Mouse (Mus musculus): ENCODE measurements around the gene Spata1. TPM values are rescaled to one million over a fixed set of nuclear protein-coding genes. Genes with fewer than 3 reads are reported as not detected.

The Spata1 gene
- polyA plus RNA-seq, 1 experiment from 2014 or later, result 7.9 TPM

- no peak for ATAC-seq (ENCODE audit: insufficient number of reproducible peaks, insufficient read depth, low FRiP score, low TSS enrichment, low read depth)
- peak overlapping the region; percentile 89 for H3K4me2 ChIP-seq
- H3K36me3 ChIP-seq, result peaks cover 26% of the 10 kb centered on the region
- 10% methylated on average over 5 of the region's 5 CpGs for WGBS
- no peak overlapping the region; the same call in 1 of the 2 replicates for H3K27ac ChIP-seq
- peak overlapping the region; percentile 92 for H3K9ac ChIP-seq (replicated peaks)
- no peaks in the 10 kb centered on the region for H3K27me3 ChIP-seq
- H3K9me3 ChIP-seq, result no peaks in the 10 kb centered on the region
- H3K4me1 ChIP-seq (replicated peaks), result peaks cover 21% of the 10 kb centered on the region
- peak overlapping the region; percentile 83 for H3K4me3 ChIP-seq (replicated peaks)
Observed at GRCm38 (mm10) chr3:146500810-146501201, 1.3 kb upstream of the Spata1 start.

- Histone ChIP-seq H3K27me3 (no peaks in the 10 kb centered on the region), H3K9me3 (no peaks in the 10 kb centered on the region), H3K4me2 (peak overlapping the region; percentile 89), H3K9ac (replicated peaks) (peak overlapping the region; percentile 92), H3K27ac (peak overlapping the region; percentile 95), H3K4me1 (replicated peaks) (peaks cover 21% of the 10 kb centered on the region), H3K4me3 (replicated peaks) (peak overlapping the region; percentile 83), H3K36me3 (peaks cover 20% of the 10 kb centered on the region)
- peak; percentile 71 for ATAC-seq (ENCODE audit: insufficient number of reproducible peaks, insufficient read depth, low FRiP score, low TSS enrichment, low read depth)
- WGBS, result under 1% methylated on average over 57 of the region's 57 CpGs
Observed at GRCm38 (mm10) chr3:146500003-146500809, 653 bp upstream of the Spata1 start.

GRCm38 (mm10) chr3:146498989-146499388 lies 564 bp downstream of the Spata1 start:
- Histone ChIP-seq H3K4me1 (replicated peaks) (peaks cover 21% of the 10 kb centered on the region), H3K9me3 (no peaks in the 10 kb centered on the region), H3K4me2 (peak overlapping the region; percentile 89), H3K36me3 (peaks cover 14% of the 10 kb centered on the region), H3K9ac (replicated peaks) (peak overlapping the region; percentile 92), H3K27ac (peak overlapping the region; percentile 95), H3K27me3 (no peaks in the 10 kb centered on the region), H3K4me3 (replicated peaks) (peak overlapping the region; percentile 83)
- 4% methylated on average over 13 of the region's 13 CpGs for WGBS
- no peak for ATAC-seq (ENCODE audit: insufficient number of reproducible peaks, insufficient read depth, low FRiP score, low TSS enrichment, low read depth)

GRCm38 (mm10) chr3:146494941-146495340 lies 4.6 kb downstream of the Spata1 start:
- Histone ChIP-seq H3K4me2 (no peak overlapping the region), H3K4me3 (replicated peaks) (no peak overlapping the region), H3K36me3 (no peaks in the 10 kb centered on the region), H3K4me1 (replicated peaks) (no peaks in the 10 kb centered on the region), H3K9me3 (no peaks in the 10 kb centered on the region), H3K27ac (no peak overlapping the region), H3K9ac (replicated peaks) (no peak overlapping the region), H3K27me3 (no peaks in the 10 kb centered on the region)
- ATAC-seq (ENCODE audit: insufficient number of reproducible peaks, insufficient read depth, low FRiP score, low TSS enrichment, low read depth), result no peak
- WGBS, result 86% methylated on average over 8 of the region's 8 CpGs

GRCm38 (mm10) chr3:146486464-146486863 lies 13.1 kb downstream of the Spata1 start:
- Histone ChIP-seq H3K36me3 (no peaks in the 10 kb centered on the region), H3K9me3 (no peaks in the 10 kb centered on the region), H3K27me3 (no peaks in the 10 kb centered on the region), H3K9ac (replicated peaks) (no peak overlapping the region), H3K4me3 (replicated peaks) (no peak overlapping the region), H3K27ac (no peak overlapping the region), H3K4me1 (replicated peaks) (no peaks in the 10 kb centered on the region), H3K4me2 (no peak overlapping the region)
- ATAC-seq (ENCODE audit: insufficient number of reproducible peaks, insufficient read depth, low FRiP score, low TSS enrichment, low read depth), result no peak
- whole genome bisulfite sequencing, result 82% methylated on average over 4 of the region's 4 CpGs

- no peak overlapping the region for H3K27ac ChIP-seq
- no peaks in the 10 kb centered on the region for H3K27me3 ChIP-seq
- H3K9me3 ChIP-seq, result no peaks in the 10 kb centered on the region
- no peaks in the 10 kb centered on the region for H3K36me3 ChIP-seq
- H3K9ac ChIP-seq (replicated peaks), result no peak overlapping the region
- H3K4me2 ChIP-seq, result no peak overlapping the region
- 83% methylated on average over 2 of the region's 2 CpGs for WGBS
- no peak overlapping the region for H3K4me3 ChIP-seq (replicated peaks)
- H3K4me1 ChIP-seq (replicated peaks), result no peaks in the 10 kb centered on the region
- no peak for ATAC-seq (ENCODE audit: insufficient number of reproducible peaks, insufficient read depth, low FRiP score, low TSS enrichment, low read depth)
Observed at GRCm38 (mm10) chr3:146482044-146482443, 17.5 kb downstream of the Spata1 start.

GRCm38 (mm10) chr3:146474428-146474827 lies 25.1 kb downstream of the Spata1 start:
- Histone ChIP-seq H3K9ac (replicated peaks) (no peak overlapping the region), H3K4me3 (replicated peaks) (no peak overlapping the region), H3K27ac (no peak overlapping the region), H3K4me2 (no peak overlapping the region), H3K9me3 (no peaks in the 10 kb centered on the region), H3K36me3 (no peaks in the 10 kb centered on the region), H3K4me1 (replicated peaks) (no peaks in the 10 kb centered on the region), H3K27me3 (no peaks in the 10 kb centered on the region)
- ATAC-seq (ENCODE audit: insufficient number of reproducible peaks, insufficient read depth, low FRiP score, low TSS enrichment, low read depth), result no peak
- WGBS, result 89% methylated on average over 3 of the region's 3 CpGs

GRCm38 (mm10) chr3:146473741-146474140 lies 25.8 kb downstream of the Spata1 start:
- H3K4me2 ChIP-seq, result no peak overlapping the region
- H3K36me3 ChIP-seq, result no peaks in the 10 kb centered on the region
- no peak overlapping the region for H3K27ac ChIP-seq
- H3K4me3 ChIP-seq (replicated peaks), result no peak overlapping the region
- H3K4me1 ChIP-seq (replicated peaks), result no peaks in the 10 kb centered on the region
- no peaks in the 10 kb centered on the region for H3K27me3 ChIP-seq
- H3K9me3 ChIP-seq, result no peaks in the 10 kb centered on the region
- H3K9ac ChIP-seq (replicated peaks), result no peak overlapping the region
- no peak for ATAC-seq (ENCODE audit: insufficient number of reproducible peaks, insufficient read depth, low FRiP score, low TSS enrichment, low read depth)

GRCm38 (mm10) chr3:146472657-146473056 lies 26.9 kb downstream of the Spata1 start:
- WGBS, result 86% methylated on average over 4 of the region's 4 CpGs
- H3K9me3 ChIP-seq, result no peaks in the 10 kb centered on the region
- H3K27ac ChIP-seq, result no peak overlapping the region
- no peaks in the 10 kb centered on the region for H3K27me3 ChIP-seq
- ATAC-seq (ENCODE audit: insufficient number of reproducible peaks, insufficient read depth, low FRiP score, low TSS enrichment, low read depth), result no peak
- H3K4me2 ChIP-seq, result no peak overlapping the region
- no peaks in the 10 kb centered on the region for H3K4me1 ChIP-seq (replicated peaks)
- H3K36me3 ChIP-seq, result no peaks in the 10 kb centered on the region
- no peak overlapping the region for H3K4me3 ChIP-seq (replicated peaks)
- no peak overlapping the region for H3K9ac ChIP-seq (replicated peaks)

GRCm38 (mm10) chr3:146469226-146469625 lies 30.3 kb downstream of the Spata1 start:
- no peak overlapping the region for H3K4me3 ChIP-seq (replicated peaks)
- WGBS, result 78% methylated on average over 2 of the region's 2 CpGs
- no peak for ATAC-seq (ENCODE audit: insufficient number of reproducible peaks, insufficient read depth, low FRiP score, low TSS enrichment, low read depth)
- no peak overlapping the region for H3K27ac ChIP-seq
- H3K9ac ChIP-seq (replicated peaks), result no peak overlapping the region
- no peaks in the 10 kb centered on the region for H3K27me3 ChIP-seq
- no peaks in the 10 kb centered on the region for H3K4me1 ChIP-seq (replicated peaks)
- H3K9me3 ChIP-seq, result no peaks in the 10 kb centered on the region
- H3K36me3 ChIP-seq, result no peaks in the 10 kb centered on the region
- no peak overlapping the region for H3K4me2 ChIP-seq

GRCm38 (mm10) chr3:146462939-146463338 lies 36.6 kb downstream of the Spata1 start:
- H3K36me3 ChIP-seq, result 0 out of 2 replicates have a peak, but pooled peaks cover 2% of the 10 kb centered on the region
- no peaks in the 10 kb centered on the region for H3K27me3 ChIP-seq
- no peak overlapping the region for H3K4me2 ChIP-seq
- no peak overlapping the region for H3K4me3 ChIP-seq (replicated peaks)
- H3K9me3 ChIP-seq, result no peaks in the 10 kb centered on the region
- no peaks in the 10 kb centered on the region for H3K4me1 ChIP-seq (replicated peaks)
- ATAC-seq (ENCODE audit: insufficient number of reproducible peaks, insufficient read depth, low FRiP score, low TSS enrichment, low read depth), result no peak
- 64% methylated on average over 2 of the region's 2 CpGs for WGBS
- no peak overlapping the region for H3K27ac ChIP-seq
- no peak overlapping the region for H3K9ac ChIP-seq (replicated peaks)

- H3K9ac ChIP-seq (replicated peaks), result no peak overlapping the region
- no peak for ATAC-seq (ENCODE audit: insufficient number of reproducible peaks, insufficient read depth, low FRiP score, low TSS enrichment, low read depth)
- 94% methylated on average over 5 of the region's 5 CpGs for WGBS
- H3K9me3 ChIP-seq, result no peaks in the 10 kb centered on the region
- no peak overlapping the region for H3K27ac ChIP-seq
- no peak overlapping the region for H3K4me3 ChIP-seq (replicated peaks)
- no peaks in the 10 kb centered on the region for H3K36me3 ChIP-seq
- peak overlapping the region; percentile 65; the same call in 1 of the 2 replicates for H3K4me2 ChIP-seq
- H3K4me1 ChIP-seq (replicated peaks), result 0 out of 2 replicates have a peak, but pooled peaks cover 14% of the 10 kb centered on the region
- H3K27me3 ChIP-seq, result no peaks in the 10 kb centered on the region
Observed at GRCm38 (mm10) chr3:146451375-146451774, 48.2 kb downstream of the Spata1 start.
